In genomic region chr13:64319782-64320181, GRCm38 (mm10) we compare ENCODE assay signal across 17 mouse cellular contexts. TPM values are rescaled to one million over a fixed set of nuclear protein-coding genes. Genes with fewer than 3 reads are reported as not detected.
DNase-seq lines count a peak whose midpoint lies in the region; ATAC-seq and TF ChIP-seq lines count a peak whose summit lies in the region.
"Had no signal": no experiment of that assay in that cellular context is flagged by ENCODE, and none has a peak within 500 bp of the region (broad histone marks: within the 10 kb centered on the region; RNA-seq: fewer than 3 reads in every experiment).

No protein-coding gene starts in this region.

- ATAC-seq in intestine, postnatal 0 days, result no peak
- ATAC-seq in intestine, embryonic 16.5 days, result no peak
- ATAC-seq: forebrain, embryonic 13.5 days had no signal

- H3K27ac ChIP-seq in gastrocnemius, adult 2 months, result peak overlapping the region; percentile 71
- H3K27ac ChIP-seq in intestine, postnatal 0 days (ENCODE audit: low read depth, low read length), result no peak overlapping the region
- no peak overlapping the region for H3K27ac ChIP-seq in intestine, embryonic 16.5 days (ENCODE audit: low read length)
- no peak overlapping the region for H3K27ac ChIP-seq in left cerebral cortex, adult 2 months
- H3K27ac ChIP-seq: embryonic facial prominence, embryonic 10.5 days; forebrain, embryonic 13.5 days; hindbrain, embryonic 13.5 days had no signal

- no peaks in the 10 kb centered on the region for H3K27me3 ChIP-seq in intestine, postnatal 0 days (replicated peaks; ENCODE audit: control insufficient read depth, insufficient read depth, low read length)
- no peaks in the 10 kb centered on the region for H3K27me3 ChIP-seq in intestine, embryonic 16.5 days (replicated peaks; ENCODE audit: control insufficient read depth, insufficient read depth, low read length)
- H3K27me3 ChIP-seq: forebrain, embryonic 13.5 days; hindbrain, embryonic 13.5 days had no signal

- intact Hi-C loops in gastrocnemius, adult 2 months (cut with DNase I), result no loop called here
- intact Hi-C loops in left cerebral cortex, adult 2 months (cut with DNase I), result loop anchor here (5.0 to 10.0 kb wide), 3 partner anchors 585 to 955 kb away; partner anchors contain the start of genes Cntnap3 and Zfp369

- TF ChIP-seq CTCF in gastrocnemius, adult 2 months (IDR thresholded peaks at IDR 0.05), result peak; percentile 18; the same call in 1 of the 2 replicates
- peak; percentile 20; the same call in 1 of the 2 replicates for TF ChIP-seq CTCF in intestine, postnatal 0 days (IDR thresholded peaks at IDR 0.05; ENCODE audit: low read depth)
- peak; percentile 10; the same call in 1 of the 2 replicates for TF ChIP-seq CTCF in left cerebral cortex, adult 2 months (IDR thresholded peaks at IDR 0.05)

- H3K9ac ChIP-seq in intestine, postnatal 0 days (ENCODE audit: low read depth, low read length), result no peak overlapping the region
- H3K9ac ChIP-seq in intestine, embryonic 16.5 days (ENCODE audit: low read depth, low read length), result no peak overlapping the region
- H3K9ac ChIP-seq: forebrain, embryonic 13.5 days; hindbrain, embryonic 13.5 days had no signal

- H3K36me3 ChIP-seq in intestine, postnatal 0 days (ENCODE audit: control insufficient read depth, insufficient read depth), result no peaks in the 10 kb centered on the region
- no peaks in the 10 kb centered on the region for H3K36me3 ChIP-seq in intestine, embryonic 16.5 days (ENCODE audit: control insufficient read depth, insufficient read depth, low read length)
- H3K36me3 ChIP-seq: embryonic facial prominence, embryonic 10.5 days; hindbrain, embryonic 13.5 days had no signal

- H3K4me1 ChIP-seq in intestine, postnatal 0 days (replicated peaks; ENCODE audit: control insufficient read depth, insufficient read depth, low read length), result no peaks in the 10 kb centered on the region
- no peaks in the 10 kb centered on the region for H3K4me1 ChIP-seq in intestine, embryonic 16.5 days (ENCODE audit: control insufficient read depth, insufficient read depth, low read length)
- H3K4me1 ChIP-seq: embryonic facial prominence, embryonic 10.5 days; forebrain, embryonic 13.5 days; hindbrain, embryonic 13.5 days had no signal

- no peak overlapping the region for H3K4me2 ChIP-seq in intestine, postnatal 0 days (replicated peaks; ENCODE audit: low read depth)
- no peak overlapping the region for H3K4me2 ChIP-seq in intestine, embryonic 16.5 days (ENCODE audit: low read depth, low read length)
- H3K4me2 ChIP-seq: forebrain, embryonic 13.5 days; hindbrain, embryonic 13.5 days had no signal

- H3K4me3 ChIP-seq in gastrocnemius, adult 2 months, result no peak overlapping the region
- no peak overlapping the region for H3K4me3 ChIP-seq in intestine, postnatal 0 days (ENCODE audit: low read depth, low read length)
- no peak overlapping the region for H3K4me3 ChIP-seq in intestine, embryonic 16.5 days (ENCODE audit: low read length)
- no peak overlapping the region for H3K4me3 ChIP-seq in left cerebral cortex, adult 2 months
- H3K4me3 ChIP-seq: embryonic facial prominence, embryonic 10.5 days; forebrain, embryonic 13.5 days; hindbrain, embryonic 13.5 days had no signal

- DNase-seq in gastrocnemius, adult 2 months, result no peak
- DNase-seq in gastrocnemius, postnatal 4 days (ENCODE audit: low spot score in 2 of 2), result no peak
- DNase-seq in left cerebral cortex, adult 2 months (ENCODE audit: extremely low spot score in 1 of 2, low spot score in 2 of 2), result no peak
- no peak for DNase-seq in left cerebral cortex, adult 9 months (ENCODE audit: low spot score in 2 of 2)
- peak; percentile 43 for DNase-seq in 3134 (ENCODE audit: extremely low read depth, insufficient read length, low spot score)
- DNase-seq in right cerebral cortex, postnatal 4 days, result no peak
- DNase-seq: adrenal gland, adult 2 months; adrenal gland, postnatal 25 days; cerebellum, adult 2 months; cerebellum, postnatal 10 days; gastrocnemius, postnatal 36 days; heart, postnatal 14 days had no signal

- no peaks in the 10 kb centered on the region for H3K9me3 ChIP-seq in intestine, postnatal 0 days (ENCODE audit: control insufficient read depth)
- no peaks in the 10 kb centered on the region for H3K9me3 ChIP-seq in intestine, embryonic 16.5 days (ENCODE audit: control insufficient read depth, low read length)
- H3K9me3 ChIP-seq: embryonic facial prominence, embryonic 10.5 days; forebrain, embryonic 13.5 days; hindbrain, embryonic 13.5 days had no signal

RNA-seq across cellular contexts. Expression of gene Aaed1, which starts 7.3 kb away (rescaled TPM):
- total RNA-seq in gastrocnemius, adult 2 months (2021), result 10 to 100 TPM; 40.4 to 47.8 TPM
- 10 to 100 TPM; 36.5 to 41.9 TPM for total RNA-seq in gastrocnemius, postnatal 4 days (2021)
- 28.9 and 29.9 TPM in 2 replicates for polyA plus RNA-seq in intestine, postnatal 0 days (2015; fragmentation: Nextera tagmentation; extraction: Ambion mirVana)
- polyA plus RNA-seq in intestine, embryonic 16.5 days (2015; fragmentation: Nextera tagmentation; extraction: Ambion mirVana), result 35.4 and 37.3 TPM in 2 replicates
- total RNA-seq in left cerebral cortex, adult 2 months (2021), result 10 to 100 TPM; 19.0 to 20.8 TPM

RNA-seq across cellular contexts. Expression of gene Cdc14b, which starts 44.7 kb away (rescaled TPM):
- total RNA-seq in gastrocnemius, adult 2 months (2021), result 1 to 10 TPM; 6.3 to 6.8 TPM
- total RNA-seq in gastrocnemius, postnatal 4 days (2021), result 1 to 10 TPM; 7.5 to 8.7 TPM
- 15.0 and 17.2 TPM in 2 replicates for polyA plus RNA-seq in intestine, postnatal 0 days (2015; fragmentation: Nextera tagmentation; extraction: Ambion mirVana)
- 22.5 and 27.1 TPM in 2 replicates for polyA plus RNA-seq in intestine, embryonic 16.5 days (2015; fragmentation: Nextera tagmentation; extraction: Ambion mirVana)
- 10 to 100 TPM; 15.3 to 19.0 TPM for total RNA-seq in left cerebral cortex, adult 2 months (2021)

RNA-seq across cellular contexts. Expression of gene Ctsl, which starts 50.9 kb away (rescaled TPM):
- total RNA-seq in gastrocnemius, adult 2 months (2021), result 100 to 1,000 TPM; 111 to 149 TPM
- 100 to 1,000 TPM; 179 to 189 TPM for total RNA-seq in gastrocnemius, postnatal 4 days (2021)
- 1,058 and 1,193 TPM in 2 replicates for polyA plus RNA-seq in intestine, postnatal 0 days (2015; fragmentation: Nextera tagmentation; extraction: Ambion mirVana)
- 235 and 256 TPM in 2 replicates for polyA plus RNA-seq in intestine, embryonic 16.5 days (2015; fragmentation: Nextera tagmentation; extraction: Ambion mirVana)
- total RNA-seq in left cerebral cortex, adult 2 months (2021), result 100 to 1,000 TPM; 120 to 129 TPM
